24 mouse cellular contexts compared by ENCODE assay signal in the genomic region with DNA sequence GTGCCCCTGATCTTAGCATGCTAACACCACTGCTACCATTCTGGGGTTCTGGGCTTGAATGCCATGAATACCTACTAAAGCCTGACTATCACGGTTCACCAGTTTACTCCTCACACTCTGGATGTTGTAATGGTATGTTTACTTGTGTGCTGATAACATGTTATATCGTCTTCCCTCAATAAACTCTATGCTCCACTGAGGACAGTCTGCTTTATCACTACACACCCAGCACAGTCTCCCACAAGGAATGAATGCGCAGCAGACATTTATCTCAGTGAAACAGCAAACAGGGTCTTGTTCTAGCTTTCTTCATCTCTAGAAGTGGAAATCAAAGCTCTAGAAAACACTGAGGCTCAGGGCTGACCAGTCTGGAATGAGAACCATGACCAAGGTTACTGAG. TPM values are rescaled to one million over a fixed set of nuclear protein-coding genes. Genes with fewer than 3 reads are reported as not detected.
DNase-seq lines count a peak whose midpoint lies in the region; ATAC-seq and TF ChIP-seq lines count a peak whose summit lies in the region.
"Had no signal": no experiment of that assay in that cellular context is flagged by ENCODE, and none has a peak within 500 bp of the region (broad histone marks: within the 10 kb centered on the region; RNA-seq: fewer than 3 reads in every experiment).

No protein-coding gene starts in this region.

- no peaks in the 10 kb centered on the region for H3K27me3 ChIP-seq in heart, embryonic 16.5 days (ENCODE audit: control insufficient read depth, insufficient read depth, low read length)
- no peaks in the 10 kb centered on the region for H3K27me3 ChIP-seq in intestine, embryonic 15.5 days (replicated peaks)
- no peaks in the 10 kb centered on the region for H3K27me3 ChIP-seq in liver, embryonic 14.5 days (ENCODE audit: control insufficient read depth, insufficient read depth, low read length)
- H3K27me3 ChIP-seq: heart, embryonic 13.5 days; midbrain, embryonic 13.5 days; Patski had no signal

- no peak for DNase-seq in heart, adult 8-10 months (ENCODE audit: low spot score)
- no peak for DNase-seq in liver, embryonic 14.5 days (ENCODE audit: low read depth in 3 of 3, low spot score in 3 of 3)
- DNase-seq in cerebellum, adult 18-20 months = no peak
- no peak for DNase-seq in left cerebral cortex, postnatal 10 days (ENCODE audit: extremely low spot score in 1 of 2, low spot score in 2 of 2)
- DNase-seq in spleen, postnatal 36 days (ENCODE audit: low spot score in 2 of 2) = no peak
- DNase-seq: adrenal gland, adult 2 months; cerebellum, adult 11 months; cerebellum, postnatal 10 days; gastrocnemius, adult 2 months; heart, postnatal 4 days; lung, adult 18-20 months; lung, postnatal 10 days; right cerebral cortex, postnatal 25 days; thymus, postnatal 14 days had no signal

- peak; percentile 89 for TF ChIP-seq EP300 in liver, embryonic 14.5 days (IDR thresholded peaks at IDR 0.05; ENCODE audit: low read depth)

- H3K36me3 ChIP-seq in heart, embryonic 16.5 days (ENCODE audit: control insufficient read depth, insufficient read depth) = no peaks in the 10 kb centered on the region
- no peaks in the 10 kb centered on the region for H3K36me3 ChIP-seq in intestine, embryonic 15.5 days
- H3K36me3 ChIP-seq in liver, embryonic 14.5 days (replicated peaks; ENCODE audit: control insufficient read depth, insufficient read depth, low read depth) = no peaks in the 10 kb centered on the region
- H3K36me3 ChIP-seq: limb, embryonic 10.5 days; midbrain, embryonic 13.5 days had no signal

- H3K27ac ChIP-seq in heart, embryonic 16.5 days (ENCODE audit: low read length) = peak overlapping the region; percentile 32; the same call in 1 of the 2 replicates
- no peak overlapping the region for H3K27ac ChIP-seq in intestine, embryonic 15.5 days
- H3K27ac ChIP-seq in liver, embryonic 14.5 days = peak overlapping the region; percentile 23; the same call in 1 of the 2 replicates
- H3K27ac ChIP-seq: gastrocnemius, adult 2 months; heart, embryonic 13.5 days; hindbrain, embryonic 14.5 days; left cerebral cortex, adult 2 months; limb, embryonic 10.5 days; midbrain, embryonic 13.5 days had no signal

- no peak overlapping the region for H3K4me2 ChIP-seq in heart, embryonic 16.5 days (ENCODE audit: low read depth, low read length)
- no peak overlapping the region for H3K4me2 ChIP-seq in intestine, embryonic 15.5 days (replicated peaks)
- peak overlapping the region; percentile 25 for H3K4me2 ChIP-seq in liver, embryonic 14.5 days (ENCODE audit: low read depth)
- H3K4me2 ChIP-seq: heart, embryonic 13.5 days; hindbrain, embryonic 14.5 days; midbrain, embryonic 13.5 days had no signal

- no peak overlapping the region for H3K9ac ChIP-seq in heart, embryonic 16.5 days (ENCODE audit: low read length)
- H3K9ac ChIP-seq in intestine, embryonic 15.5 days = no peak overlapping the region
- no peak overlapping the region for H3K9ac ChIP-seq in liver, embryonic 14.5 days (replicated peaks)
- H3K9ac ChIP-seq: heart, embryonic 13.5 days; hindbrain, embryonic 14.5 days; midbrain, embryonic 13.5 days had no signal

- 62% methylated on average over 3 of the region's 3 CpGs for WGBS in heart, embryonic 16.5 days
- 79% methylated on average over 3 of the region's 3 CpGs for WGBS in intestine, embryonic 15.5 days
- WGBS in liver, embryonic 14.5 days (ENCODE audit: insufficient replicate concordance) = 7% methylated on average over 3 of the region's 3 CpGs

- H3K4me1 ChIP-seq in heart, embryonic 16.5 days (ENCODE audit: control insufficient read depth, insufficient read depth, low read length) = no peaks in the 10 kb centered on the region
- peaks cover 4% of the 10 kb centered on the region; the same call in 1 of the 2 replicates for H3K4me1 ChIP-seq in intestine, embryonic 15.5 days (replicated peaks)
- peaks cover 12 to 37% of the 10 kb centered on the region in 2 experiments for H3K4me1 ChIP-seq in liver, embryonic 14.5 days (replicated peaks; ENCODE audit: control insufficient read depth in 2 of 2, insufficient read depth in 2 of 2, low read length in 1 of 2)
- H3K4me1 ChIP-seq: midbrain, embryonic 13.5 days had no signal

- no peak for ATAC-seq in heart, embryonic 16.5 days (replicated peaks; ENCODE audit: extremely low read depth, insufficient read depth, low FRiP score)
- peak; percentile 66; the same call in 1 of the 2 replicates for ATAC-seq in intestine, embryonic 15.5 days
- peak; percentile 77 for ATAC-seq in liver, embryonic 14.5 days (ENCODE audit: insufficient read depth)
- peak; percentile 97 for ATAC-seq in megakaryocyte-erythroid progenitor cell, adult 5-6 weeks (replicated peaks; ENCODE audit: low FRiP score, low TSS enrichment, poor library complexity, severe bottlenecking)
- ATAC-seq: CD4-positive, CD25-positive, alpha-beta regulatory T cell, adult 4 months; midbrain, embryonic 13.5 days; Patski had no signal

- no peak overlapping the region for H3K4me3 ChIP-seq in heart, embryonic 16.5 days (ENCODE audit: low read length)
- H3K4me3 ChIP-seq in intestine, embryonic 15.5 days (replicated peaks) = no peak overlapping the region
- H3K4me3 ChIP-seq in liver, embryonic 14.5 days (ENCODE audit: insufficient read depth in 1 of 2, low read depth in 2 of 2, low read length in 2 of 2) = no peak overlapping the region
- H3K4me3 ChIP-seq: gastrocnemius, adult 2 months; heart, embryonic 13.5 days; left cerebral cortex, adult 2 months; limb, embryonic 10.5 days; midbrain, embryonic 13.5 days had no signal

- intact Hi-C loops in left cerebral cortex, postnatal 10 days (cut with DNase I) = no loop called here

- no peak for TF ChIP-seq CTCF in liver, embryonic 14.5 days (IDR thresholded peaks at IDR 0.05; ENCODE audit: low read depth)

- H3K9me3 ChIP-seq in heart, embryonic 16.5 days (replicated peaks; ENCODE audit: control insufficient read depth, low read length) = no peaks in the 10 kb centered on the region
- H3K9me3 ChIP-seq in intestine, embryonic 15.5 days = no peaks in the 10 kb centered on the region
- H3K9me3 ChIP-seq in liver, embryonic 14.5 days (ENCODE audit: control insufficient read depth, low read length) = no peaks in the 10 kb centered on the region
- H3K9me3 ChIP-seq: heart, embryonic 13.5 days; limb, embryonic 10.5 days; midbrain, embryonic 13.5 days had no signal

RNA-seq across cellular contexts. Expression of a gene that starts 20.7 kb away (rescaled TPM):
- polyA plus RNA-seq in heart, embryonic 16.5 days (2015; fragmentation: Nextera tagmentation; extraction: Ambion mirVana) = 4.1 and 4.5 TPM in 2 replicates
- total RNA-seq in heart, adult 8-10 months (2022) = 10 to 100 TPM; 13.6 to 22.8 (median 16.8) TPM
- 3.3 and 3.4 TPM in 2 replicates for polyA plus RNA-seq in intestine, embryonic 15.5 days (2015; fragmentation: Nextera tagmentation; extraction: Ambion mirVana)
- 5.7 and 7.0 TPM in 2 replicates for polyA plus RNA-seq in liver, embryonic 14.5 days (2012; rRNA removed)
- polyA plus RNA-seq in liver, embryonic 14.5 days (2014; fragmentation: Nextera tagmentation; extraction: Ambion mirVana) = 12.0 and 13.1 TPM in 2 replicates
- 4.5 and 5.8 TPM in 2 replicates for total RNA-seq in megakaryocyte-erythroid progenitor cell, adult 5-6 weeks (2014; fragmentation: Nextera tagmentation)
- total RNA-seq in megakaryocyte-erythroid progenitor cell, adult 5-6 weeks (2017) = 4.2 and 5.7 TPM in 2 replicates
- total RNA-seq in left cerebral cortex, postnatal 10 days (2021) = 10 to 100 TPM; 30.1 to 30.2 TPM
